Mouse (Mus musculus) embryonic fibroblast, embryonic 13.5 days (primary cell): ENCODE measurements at regions not wholly inside any gene's neighbourhood (a gene's known extent, or its start where the extent isn't known, plus 50 kb on each side); places are given as distances from the start of the nearest gene placed in this dataset.

Experiments
- CTCF ChIP-seq: IDR thresholded peaks from 2 replicates; pipeline ENCODE4 v1.5.1; 2011; ENCODE audit warnings: mild to moderate bottlenecking, control low read depth, low read length, moderate library complexity, borderline replicate concordance; ENCODE audit not compliant: insufficient read depth
- POLR2A ChIP-seq: IDR thresholded peaks from 2 replicates; pipeline ENCODE4 v1.6.1; 2011; ENCODE audit warnings: low read depth, mild to moderate bottlenecking, control low read depth, low read length, moderate library complexity

DNA sequence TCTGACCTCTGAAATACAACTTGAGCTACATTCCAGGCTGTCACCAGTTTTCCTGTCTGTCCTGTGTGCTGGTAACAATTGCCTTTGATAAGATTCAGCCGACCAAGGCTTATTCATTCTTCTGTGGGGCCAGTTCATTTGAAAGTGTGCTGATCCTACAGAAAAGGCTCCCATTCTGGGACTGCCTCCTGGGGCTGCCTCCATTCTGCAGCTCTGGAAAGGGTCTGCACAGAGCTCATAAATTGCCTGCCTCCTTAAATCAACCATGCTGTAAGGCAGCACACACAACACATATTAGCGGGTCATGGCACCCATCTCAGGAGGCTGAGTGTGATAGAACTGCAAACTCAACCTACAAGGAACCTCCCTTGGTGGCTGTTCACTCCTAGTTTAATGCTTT lies 416.2 kb upstream of the Clnk start:
- TF ChIP-seq CTCF (no peak), POLR2A (no peak)
